Mouse (Mus musculus) neural tube, embryonic 12.5 days (tissue): ENCODE measurements around the gene Grin2a. TPM values are rescaled to one million over a fixed set of nuclear protein-coding genes. Genes with fewer than 3 reads are reported as not detected.

Experiments used
- ATAC-seq: fragments of 200-750 bp; cut with Nextera tagmentation; 2 replicates; pipeline ENCODE4 v1.8.0; 2017; ENCODE audit warnings: low read depth, mild to moderate bottlenecking, moderate TSS enrichment, moderate library complexity; ENCODE audit not compliant: low FRiP score
- H3K27ac ChIP-seq: fragments of 300-500 bp; sonication (generic); 2 replicates; pipeline ENCODE4 v1.5.1; 2016
- H3K27me3 ChIP-seq: fragments of 300-500 bp; sonication (generic); replicated peaks from 2 replicates; pipeline ENCODE4 v1.6.1; 2016; ENCODE audit warnings: mild to moderate bottlenecking
- H3K36me3 ChIP-seq: fragments of 300-500 bp; sonication (generic); 2 replicates; pipeline ENCODE4 v1.6.1; 2016; ENCODE audit warnings: mild to moderate bottlenecking
- H3K4me1 ChIP-seq: fragments of 300-500 bp; sonication (generic); 2 replicates; pipeline ENCODE4 v1.6.1; 2016
- H3K4me2 ChIP-seq: fragments of 300-500 bp; sonication (generic); replicated peaks from 2 replicates; pipeline ENCODE4 v1.6.1; 2016; ENCODE audit warnings: mild to moderate bottlenecking
- H3K4me3 ChIP-seq: fragments of 300-500 bp; sonication (generic); 2 replicates; pipeline ENCODE4 v1.5.1; 2016
- H3K9ac ChIP-seq: fragments of 300-500 bp; sonication (generic); 2 replicates; pipeline ENCODE4 v1.6.1; 2016; ENCODE audit warnings: mild to moderate bottlenecking
- H3K9me3 ChIP-seq: fragments of 300-500 bp; sonication (generic); 2 replicates; pipeline ENCODE4 v1.6.1; 2016; ENCODE audit warnings: mild to moderate bottlenecking
- WGBS: fragments of 180-500 bp; shearing (Covaris S2); methylation state at CpG from one replicate; pipeline ENCODE4 v1.1.7; 2016; 5-methylcytosine and 5-hydroxymethylcytosine counted together
- polyA plus RNA-seq: library from polyadenylated mRNA; unstranded; fragments of >200 nt; fragmentation: Nextera tagmentation; extraction: Ambion mirVana; gene quantifications from 2 replicates; pipeline ENCODE4 v1.2.1, GENCODE M21; 2016

Gene Grin2a
- polyA plus RNA-seq, 1 experiment from 2014 or later = 2.3 TPM

DNA sequence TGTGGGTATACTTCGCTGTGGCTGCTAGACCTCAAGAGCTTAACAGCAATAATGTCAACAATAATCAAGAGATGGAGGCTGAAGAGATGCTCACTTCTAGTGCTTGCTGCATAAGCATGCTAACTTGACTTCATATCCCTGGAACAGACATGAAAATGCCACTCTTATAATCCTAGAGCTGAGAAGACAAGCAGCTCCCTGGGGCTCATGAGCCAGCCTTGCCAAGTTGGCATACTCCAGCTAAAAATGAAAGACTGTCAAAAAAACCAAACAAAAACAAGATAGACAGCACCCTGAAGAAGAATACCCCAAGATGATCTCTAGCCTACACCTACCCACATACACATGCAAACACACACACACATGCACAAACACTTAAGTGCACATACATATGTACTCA lies 95.2 kb downstream of the Grin2a start:
- H3K27ac ChIP-seq = no peak overlapping the region
- H3K9me3 ChIP-seq = no peaks in the 10 kb centered on the region
- no peaks in the 10 kb centered on the region for H3K27me3 ChIP-seq
- 91% methylated on average over 1 of the region's 1 CpGs for WGBS
- H3K4me1 ChIP-seq = no peaks in the 10 kb centered on the region
- H3K36me3 ChIP-seq = no peaks in the 10 kb centered on the region
- ATAC-seq = no peak
- H3K4me3 ChIP-seq = no peak overlapping the region
- H3K9ac ChIP-seq = no peak overlapping the region
- H3K4me2 ChIP-seq = no peak overlapping the region

DNA sequence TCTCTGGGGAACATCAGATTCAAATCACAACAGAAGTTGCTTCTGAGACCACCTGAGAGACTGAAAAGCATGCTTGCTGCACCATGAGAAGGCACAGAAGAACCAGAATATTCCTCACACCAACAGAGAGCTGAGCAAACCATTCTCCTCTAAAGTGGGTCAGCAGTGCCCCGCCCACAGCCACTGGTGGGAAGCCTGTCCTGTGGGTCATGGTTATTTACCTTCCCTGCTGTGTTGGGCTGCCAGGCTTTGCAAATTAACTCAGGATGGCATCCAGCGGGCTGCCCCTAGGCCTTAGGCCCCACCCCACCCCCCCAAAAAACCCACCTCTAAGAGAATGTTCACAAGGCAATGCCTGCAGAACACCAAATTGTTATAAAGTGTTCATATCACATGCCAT lies 96.2 kb downstream of the Grin2a start:
- WGBS = 71% methylated on average over 2 of the region's 2 CpGs
- Histone ChIP-seq H3K4me1 (no peaks in the 10 kb centered on the region), H3K4me2 (no peak overlapping the region), H3K36me3 (no peaks in the 10 kb centered on the region), H3K4me3 (no peak overlapping the region), H3K27ac (no peak overlapping the region), H3K9me3 (no peaks in the 10 kb centered on the region), H3K27me3 (no peaks in the 10 kb centered on the region), H3K9ac (no peak overlapping the region)
- no peak for ATAC-seq

DNA sequence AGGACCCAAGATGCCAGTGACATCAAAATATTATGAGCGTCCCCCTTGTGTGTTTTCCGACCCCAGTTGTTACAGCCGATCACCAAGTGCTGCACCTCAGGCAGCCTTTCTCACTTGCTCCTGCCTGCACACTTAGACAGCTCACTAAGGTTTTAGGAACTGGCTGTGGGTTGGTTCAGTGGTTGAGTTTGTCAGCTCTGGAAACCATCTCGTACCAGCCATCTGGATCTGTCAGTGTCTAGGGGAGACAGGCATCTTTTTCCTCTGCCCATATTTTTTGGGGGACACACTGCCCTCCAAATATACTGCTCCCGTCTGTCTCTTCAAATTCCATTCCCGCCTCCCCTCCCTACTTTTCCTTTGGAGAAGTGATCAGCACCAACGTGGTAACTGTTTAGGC lies 99.8 kb downstream of the Grin2a start:
- Histone ChIP-seq H3K27me3 (no peaks in the 10 kb centered on the region), H3K4me2 (no peak overlapping the region), H3K27ac (no peak overlapping the region), H3K9me3 (no peaks in the 10 kb centered on the region), H3K4me3 (no peak overlapping the region), H3K4me1 (no peaks in the 10 kb centered on the region), H3K36me3 (no peaks in the 10 kb centered on the region), H3K9ac (no peak overlapping the region)
- ATAC-seq = no peak
- WGBS = 80% methylated on average over 7 of the region's 7 CpGs

DNA sequence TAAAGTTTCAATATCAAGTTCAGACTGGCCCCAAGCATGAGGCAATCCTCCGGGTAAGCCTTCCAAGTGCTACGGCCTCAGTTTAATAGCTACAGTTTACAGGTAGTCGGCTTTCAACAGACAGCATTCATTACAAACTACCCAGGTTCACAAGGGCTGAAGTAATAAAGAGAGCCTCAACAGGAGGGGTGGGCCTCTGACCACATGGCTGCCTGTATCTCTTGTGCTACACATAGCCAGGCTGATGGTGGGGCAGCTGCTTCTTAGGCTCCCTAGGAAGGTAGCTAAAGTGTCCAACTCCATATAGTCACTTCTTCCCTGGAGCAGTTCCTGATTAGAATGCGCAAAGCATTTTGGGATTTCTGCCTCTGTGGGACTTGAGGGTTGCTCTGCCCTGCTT lies 109.2 kb downstream of the Grin2a start:
- no peaks in the 10 kb centered on the region for H3K9me3 ChIP-seq
- H3K9ac ChIP-seq = no peak overlapping the region
- no peaks in the 10 kb centered on the region for H3K36me3 ChIP-seq
- no peak overlapping the region for H3K4me2 ChIP-seq
- 76% methylated on average over 4 of the region's 4 CpGs for WGBS
- H3K4me1 ChIP-seq = no peaks in the 10 kb centered on the region
- no peaks in the 10 kb centered on the region for H3K27me3 ChIP-seq
- no peak for ATAC-seq
- H3K4me3 ChIP-seq = no peak overlapping the region
- H3K27ac ChIP-seq = no peak overlapping the region

DNA sequence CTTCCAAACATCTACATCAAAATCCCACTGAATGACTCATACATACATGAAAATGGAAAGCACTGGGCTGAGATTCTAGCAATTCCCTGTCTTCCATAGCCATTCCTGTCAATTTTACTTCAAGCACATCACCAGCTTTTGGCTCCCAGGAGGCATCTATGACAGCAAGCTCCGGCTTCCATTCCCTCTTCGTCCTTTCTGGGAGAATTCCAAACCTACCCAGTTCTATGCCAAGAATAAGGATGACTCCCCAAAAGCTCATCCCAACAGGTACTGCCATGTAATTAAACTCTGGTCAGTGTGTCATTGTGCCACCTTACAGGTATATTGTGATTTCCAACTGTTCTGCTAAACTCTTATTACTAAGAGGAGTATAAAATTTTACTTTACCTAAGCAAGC lies 111.2 kb downstream of the Grin2a start:
- Histone ChIP-seq H3K9me3 (no peaks in the 10 kb centered on the region), H3K27ac (no peak overlapping the region), H3K27me3 (no peaks in the 10 kb centered on the region), H3K36me3 (no peaks in the 10 kb centered on the region), H3K4me1 (no peaks in the 10 kb centered on the region), H3K4me2 (no peak overlapping the region), H3K9ac (no peak overlapping the region), H3K4me3 (no peak overlapping the region)
- ATAC-seq = no peak
- 93% methylated on average over 2 of the region's 2 CpGs for WGBS

DNA sequence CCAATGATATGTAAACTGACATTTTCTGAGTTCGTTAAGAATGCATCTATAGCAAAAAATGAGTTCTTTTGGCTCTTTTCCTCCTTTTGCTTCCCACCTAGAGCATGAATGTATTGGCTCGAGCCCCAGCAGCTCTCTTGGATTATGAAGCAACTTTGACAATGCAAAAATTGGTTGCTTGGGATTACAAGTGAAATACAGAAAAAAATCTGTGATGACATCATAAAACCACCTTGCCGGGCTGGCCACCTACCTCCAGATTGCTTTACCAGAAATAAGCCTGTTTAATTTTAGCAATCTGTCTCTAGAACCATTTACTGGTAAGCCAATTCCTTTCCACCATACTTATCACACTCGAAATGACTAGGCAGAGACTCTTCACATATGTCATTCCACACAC lies 112.9 kb downstream of the Grin2a start:
- no peaks in the 10 kb centered on the region for H3K36me3 ChIP-seq
- no peaks in the 10 kb centered on the region for H3K4me1 ChIP-seq
- no peaks in the 10 kb centered on the region for H3K9me3 ChIP-seq
- no peaks in the 10 kb centered on the region for H3K27me3 ChIP-seq
- H3K4me2 ChIP-seq = no peak overlapping the region
- H3K9ac ChIP-seq = no peak overlapping the region
- no peak for ATAC-seq
- H3K4me3 ChIP-seq = no peak overlapping the region
- WGBS = 80% methylated on average over 4 of the region's 4 CpGs
- H3K27ac ChIP-seq = no peak overlapping the region

DNA sequence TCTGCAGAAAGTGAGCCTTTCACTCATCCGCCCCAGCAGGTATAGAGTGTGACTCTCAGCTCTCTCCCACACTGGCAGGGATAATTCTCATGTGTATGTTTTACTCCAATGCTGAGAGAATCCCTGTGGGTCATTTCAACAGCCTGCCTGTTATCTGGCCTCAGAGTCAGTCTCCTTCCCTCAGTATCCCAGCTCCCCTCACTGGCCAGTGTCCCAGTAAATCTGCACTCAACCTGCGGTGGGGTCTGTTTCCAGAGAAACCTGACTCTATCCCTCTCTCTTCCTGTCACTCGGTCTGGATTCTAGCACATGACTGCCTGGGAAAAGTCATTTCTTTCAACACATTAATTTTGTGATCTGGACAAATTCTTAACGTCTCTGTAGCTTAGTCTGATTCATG lies 122.4 kb downstream of the Grin2a start:
- H3K9me3 ChIP-seq = no peaks in the 10 kb centered on the region
- no peak overlapping the region for H3K4me2 ChIP-seq
- H3K36me3 ChIP-seq = no peaks in the 10 kb centered on the region
- no peak for ATAC-seq
- H3K9ac ChIP-seq = no peak overlapping the region
- no peaks in the 10 kb centered on the region for H3K4me1 ChIP-seq
- H3K27me3 ChIP-seq = no peaks in the 10 kb centered on the region
- H3K4me3 ChIP-seq = no peak overlapping the region
- 76% methylated on average over 4 of the region's 4 CpGs for WGBS
- H3K27ac ChIP-seq = no peak overlapping the region

DNA sequence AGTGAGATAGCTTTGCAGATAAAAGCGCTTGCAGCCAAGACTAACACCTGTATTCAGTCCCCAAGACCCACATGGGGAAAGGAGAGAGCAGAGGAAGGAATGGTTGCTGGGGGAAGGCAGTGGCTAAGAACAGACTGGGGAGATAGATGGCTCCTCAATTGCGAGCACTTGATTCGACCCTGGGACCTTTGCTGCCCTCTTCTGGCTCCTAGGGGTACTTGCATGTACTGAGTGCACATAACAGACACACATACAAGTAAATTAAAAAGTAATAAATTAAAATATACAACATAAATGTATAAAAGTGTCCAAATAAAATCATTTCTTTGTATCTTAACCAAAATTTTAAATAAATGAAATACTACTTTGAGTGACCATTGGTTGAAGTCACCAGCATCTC lies 129.7 kb downstream of the Grin2a start:
- WGBS = 86% methylated on average over 3 of the region's 3 CpGs
- Histone ChIP-seq H3K36me3 (no peaks in the 10 kb centered on the region), H3K4me1 (no peaks in the 10 kb centered on the region), H3K9me3 (no peaks in the 10 kb centered on the region), H3K27me3 (no peaks in the 10 kb centered on the region), H3K9ac (no peak overlapping the region), H3K27ac (no peak overlapping the region), H3K4me3 (no peak overlapping the region), H3K4me2 (no peak overlapping the region)
- no peak for ATAC-seq

DNA sequence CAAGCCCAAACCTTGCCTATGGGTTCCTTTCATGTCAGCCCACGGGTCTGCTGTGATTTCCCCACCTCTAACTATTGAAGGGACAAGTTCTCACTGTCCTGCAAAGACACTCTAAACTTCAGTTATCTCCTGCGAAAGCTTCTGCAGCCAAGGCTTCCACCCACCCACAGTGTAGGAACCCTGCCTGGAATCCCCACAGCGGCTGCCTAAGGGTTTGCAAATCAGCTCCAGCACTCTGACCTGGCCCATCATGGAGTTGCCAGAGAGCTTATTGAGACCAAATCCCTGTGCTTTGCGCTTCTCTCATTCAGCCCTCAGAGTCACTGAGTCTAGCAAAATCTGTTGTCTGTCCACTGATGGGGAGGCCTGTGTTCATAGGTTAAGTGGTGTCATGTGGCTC lies 130.3 kb downstream of the Grin2a start:
- no peak for ATAC-seq
- Histone ChIP-seq H3K4me2 (no peak overlapping the region), H3K9ac (no peak overlapping the region), H3K27ac (no peak overlapping the region), H3K4me3 (no peak overlapping the region), H3K9me3 (no peaks in the 10 kb centered on the region), H3K27me3 (no peaks in the 10 kb centered on the region), H3K36me3 (no peaks in the 10 kb centered on the region), H3K4me1 (no peaks in the 10 kb centered on the region)
- WGBS = 79% methylated on average over 4 of the region's 4 CpGs

DNA sequence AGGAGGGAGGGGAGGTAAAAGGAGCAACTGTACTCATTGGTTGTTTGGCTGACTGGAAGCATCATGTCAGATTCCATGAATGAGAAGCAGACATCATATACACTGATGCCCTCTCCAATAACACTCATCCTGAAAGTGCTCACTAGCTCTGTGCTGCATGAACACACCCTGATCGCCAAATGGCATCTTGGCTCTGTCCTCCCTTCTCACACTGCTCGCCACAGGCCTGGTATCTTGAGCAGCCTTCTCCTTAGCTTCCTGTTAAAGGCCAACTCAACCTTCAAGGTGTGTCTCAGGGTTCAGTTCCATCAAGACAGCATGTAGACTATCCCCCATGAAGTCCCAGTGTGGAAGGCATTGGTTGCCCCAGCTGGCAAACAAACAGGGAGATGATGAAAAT lies 137.6 kb downstream of the Grin2a start:
- Histone ChIP-seq H3K27me3 (no peaks in the 10 kb centered on the region), H3K4me1 (no peaks in the 10 kb centered on the region), H3K36me3 (no peaks in the 10 kb centered on the region), H3K4me3 (no peak overlapping the region), H3K9me3 (no peaks in the 10 kb centered on the region), H3K9ac (no peak overlapping the region), H3K4me2 (no peak overlapping the region), H3K27ac (no peak overlapping the region)
- 87% methylated on average over 2 of the region's 2 CpGs for WGBS
- no peak for ATAC-seq

DNA sequence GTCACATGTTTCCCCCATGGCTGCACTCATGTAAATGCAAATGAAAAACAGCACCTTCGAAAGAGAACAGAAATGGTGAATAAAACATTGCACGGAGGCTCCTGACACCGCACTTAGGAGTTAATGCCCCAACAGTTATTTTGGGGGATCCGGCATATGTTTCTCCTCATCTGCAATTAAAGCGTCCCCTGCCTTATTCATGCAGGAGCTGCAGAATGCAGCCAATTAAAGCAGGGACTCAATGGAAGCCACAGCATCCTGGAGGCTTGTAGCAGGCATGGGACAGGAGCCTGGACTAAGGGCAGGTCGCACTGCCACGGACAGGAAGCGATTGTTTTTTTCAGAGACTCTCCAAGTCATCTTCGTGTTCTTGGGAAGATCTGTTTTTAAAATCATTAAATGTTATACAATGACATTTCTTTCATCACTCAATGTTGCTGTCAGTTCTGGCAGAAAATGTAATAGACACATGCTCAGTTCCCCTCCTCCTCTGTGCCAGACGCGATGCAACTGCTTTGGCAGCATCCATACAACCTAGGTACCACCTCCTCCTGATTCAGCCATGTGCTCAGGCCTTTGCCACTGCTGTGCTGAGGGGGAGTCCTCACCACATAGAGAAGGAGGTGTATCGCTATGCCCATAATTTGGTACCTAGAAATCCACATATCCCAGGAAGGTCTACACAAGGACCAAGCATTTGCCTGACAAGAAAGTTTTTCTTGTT lies 143.9 kb downstream of the Grin2a start:
- no peak overlapping the region for H3K9ac ChIP-seq
- no peaks in the 10 kb centered on the region for H3K9me3 ChIP-seq
- H3K4me3 ChIP-seq = no peak overlapping the region
- no peak for ATAC-seq
- H3K27ac ChIP-seq = no peak overlapping the region
- no peaks in the 10 kb centered on the region for H3K4me1 ChIP-seq
- no peaks in the 10 kb centered on the region for H3K36me3 ChIP-seq
- no peaks in the 10 kb centered on the region for H3K27me3 ChIP-seq
- 90% methylated on average over 12 of the region's 12 CpGs for WGBS
- H3K4me2 ChIP-seq = no peak overlapping the region

DNA sequence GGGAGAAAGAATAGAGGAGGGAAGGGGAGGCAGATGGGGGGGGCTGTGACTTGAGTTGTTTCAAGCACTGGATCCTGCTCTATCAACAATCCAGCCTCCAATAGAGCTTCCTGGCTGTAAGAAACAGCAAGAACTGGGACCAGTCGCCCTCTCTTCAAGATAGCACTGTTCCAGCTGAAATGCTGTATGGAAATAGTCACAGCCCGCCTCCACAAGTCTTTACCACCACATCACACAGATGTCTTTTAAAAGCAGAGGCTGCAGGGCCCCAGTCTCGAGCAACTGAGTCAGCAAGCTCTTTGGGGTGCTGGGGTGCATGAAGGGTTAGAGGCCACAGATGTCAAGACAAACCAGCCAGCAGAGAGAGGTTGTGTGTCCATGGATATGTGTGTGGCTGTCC lies 153.9 kb downstream of the Grin2a start:
- WGBS = 70% methylated on average over 3 of the region's 3 CpGs
- Histone ChIP-seq H3K4me1 (no peaks in the 10 kb centered on the region), H3K9me3 (no peaks in the 10 kb centered on the region), H3K27ac (no peak overlapping the region), H3K4me2 (no peak overlapping the region), H3K4me3 (no peak overlapping the region), H3K27me3 (no peaks in the 10 kb centered on the region), H3K9ac (no peak overlapping the region), H3K36me3 (no peaks in the 10 kb centered on the region)
- ATAC-seq = no peak

DNA sequence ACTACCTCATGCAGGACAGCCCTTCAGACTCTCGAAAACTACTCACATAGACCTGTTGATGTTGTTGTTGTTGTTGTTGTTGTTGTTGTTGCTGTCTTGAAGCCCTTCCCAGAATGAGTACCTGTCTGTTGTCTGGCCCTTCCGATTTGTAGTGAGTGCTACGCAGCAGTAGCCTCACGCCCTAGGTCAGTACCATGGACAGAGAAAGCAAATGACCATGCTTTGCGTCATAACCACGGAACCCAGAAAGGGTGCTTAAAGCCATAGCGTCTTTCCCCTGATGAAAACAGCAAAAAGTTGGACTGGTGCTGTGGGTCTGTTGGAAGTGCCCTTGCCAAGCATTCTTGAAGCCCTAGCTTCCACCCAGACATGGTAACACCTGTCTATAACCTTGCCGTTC lies 158.8 kb downstream of the Grin2a start:
- Histone ChIP-seq H3K4me3 (no peak overlapping the region), H3K9ac (no peak overlapping the region), H3K4me1 (no peaks in the 10 kb centered on the region), H3K27ac (no peak overlapping the region), H3K9me3 (no peaks in the 10 kb centered on the region), H3K27me3 (no peaks in the 10 kb centered on the region), H3K4me2 (no peak overlapping the region), H3K36me3 (no peaks in the 10 kb centered on the region)
- 38% methylated on average over 8 of the region's 8 CpGs for WGBS
- ATAC-seq = no peak
